Comparison of ENCODE assay signal across 23 mouse cellular contexts in the genomic region with DNA sequence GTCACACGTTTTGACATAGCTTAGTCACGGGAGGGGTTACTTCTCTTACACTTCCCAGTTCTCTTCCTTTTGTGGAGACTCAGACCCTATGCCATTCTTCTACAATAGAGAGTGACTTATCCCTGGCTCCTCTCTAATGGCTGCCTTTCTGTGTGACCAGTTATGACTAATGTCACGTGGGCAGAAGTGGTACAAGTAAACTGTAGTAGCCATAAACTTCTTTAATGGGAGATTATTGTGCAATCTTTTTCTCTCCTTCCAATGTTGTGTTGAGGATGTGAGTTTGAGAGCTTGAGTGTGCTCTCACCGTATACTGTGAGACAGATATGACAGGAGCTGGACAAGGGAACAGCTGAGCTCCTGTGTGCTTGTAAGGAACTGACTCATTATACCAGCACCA.
"Had no signal": no experiment of that assay in that cellular context is flagged by ENCODE, and none has a peak within 500 bp of the region (broad histone marks: within the 10 kb centered on the region; RNA-seq: fewer than 3 reads in every experiment).

No protein-coding gene starts in this region.

- H3K4me3 ChIP-seq: heart, embryonic 13.5 days; heart, embryonic 15.5 days; hindbrain, embryonic 13.5 days; hindbrain, embryonic 15.5 days; intestine, embryonic 15.5 days; layer of hippocampus, adult 2 months; left cerebral cortex, adult 2 months; limb, embryonic 13.5 days; limb, embryonic 15.5 days; liver, embryonic 12.5 days had no signal

- H3K36me3 ChIP-seq: heart, embryonic 13.5 days; heart, embryonic 15.5 days; hindbrain, embryonic 13.5 days; hindbrain, embryonic 15.5 days; intestine, embryonic 15.5 days; limb, embryonic 13.5 days; limb, embryonic 15.5 days; liver, embryonic 12.5 days had no signal

- ATAC-seq: hindbrain, postnatal 0 days; intestine, embryonic 15.5 days; intestine, postnatal 0 days; liver, embryonic 12.5 days had no signal

- H3K27me3 ChIP-seq: heart, embryonic 15.5 days; hindbrain, embryonic 13.5 days; hindbrain, embryonic 15.5 days; intestine, embryonic 15.5 days; limb, embryonic 13.5 days; limb, embryonic 15.5 days; liver, embryonic 12.5 days had no signal

- DNase-seq: gastrocnemius, postnatal 14 days; gastrocnemius, postnatal 36 days; heart, adult 18-20 months; heart, postnatal 14 days; heart, postnatal 36 days; kidney, adult 18-20 months; kidney, adult 8-10 months; kidney, postnatal 10 days; kidney, postnatal 25 days; kidney, postnatal 4 days; left cerebral cortex, postnatal 4 days had no signal
